Mouse (Mus musculus) gastrocnemius, postnatal 14 days (tissue): Measurements from ENCODE around the gene Sun1. TPM values are rescaled to one million over a fixed set of nuclear protein-coding genes. Genes with fewer than 3 reads are reported as not detected.

Experiments
- total RNA-seq, 2 experiments: library from RNA; stranded (reverse); gene quantifications; 2 replicates each; pipeline ENCODE4 v1.2.3; 2021

The Sun1 gene
- total RNA-seq, 2 experiments from 2014 or later, result 31.0 to 33.2 TPM

Other genes with a start within 250 kb of the Sun1 start
- 10 to 100 TPM; 15.8 to 22.3 TPM for gene Pdgfa, start 203.3 kb upstream of the Sun1 start, total RNA-seq
- 1 to 10 TPM; 1.1 to 2.1 TPM for gene Prkar1b, start 50.6 kb upstream of the Sun1 start, total RNA-seq
- gene Dnaaf5, start 50.4 kb upstream of the Sun1 start, total RNA-seq, result 10 to 100 TPM in 1 of 2 experiments, 1 to 10 TPM in 1; 9.3 to 10.2 TPM
- 10 to 100 TPM; 36.2 to 39.8 TPM for gene Get4, start 51.7 kb downstream of the Sun1 start, total RNA-seq
- 1 to 10 TPM in 1 of 2 experiments, under 1 TPM in 1; 0.78 to 2.0 TPM for gene Adap1, start 125.0 kb downstream of the Sun1 start, total RNA-seq
- gene Cox19, start 150.8 kb downstream of the Sun1 start, total RNA-seq, result 10 to 100 TPM; 58.6 to 79.3 TPM
- gene Cyp2w1, start 152.0 kb downstream of the Sun1 start, total RNA-seq, result not detected
- 10 to 100 TPM; 17.2 to 26.0 TPM for gene Gpr146, start 177.1 kb downstream of the Sun1 start, total RNA-seq
- gene C130050O18Rik, start 204.6 kb downstream of the Sun1 start, total RNA-seq, result under 1 TPM; 0.39 to 0.60 TPM
- gene Gper1, start 222.5 kb downstream of the Sun1 start, total RNA-seq, result 1 to 10 TPM; 2.2 to 2.4 TPM